Mouse (Mus musculus) urinary bladder, postnatal 14 days (tissue): Measurements from ENCODE around the gene Arhgap23.

ENCODE experiments used
- DNase-seq: peaks from one replicate; pipeline ENCODE4 v3.0.0; 2021; ENCODE audit warnings: low spot score

Gene Arhgap23

GRCm38 (mm10) chr11:97435808-97436491 lies 20.6 kb downstream of the Arhgap23 start:
- peak; percentile 90 for DNase-seq

- peak; percentile 87 for DNase-seq
Measured at GRCm38 (mm10) chr11:97437745-97438144, 22.4 kb downstream of the Arhgap23 start.

- DNase-seq = no peak
Measured at GRCm38 (mm10) chr11:97438868-97439267, 23.5 kb downstream of the Arhgap23 start.

- DNase-seq = peak; percentile 87
Measured at GRCm38 (mm10) chr11:97439935-97440334, 24.6 kb downstream of the Arhgap23 start.

DNA sequence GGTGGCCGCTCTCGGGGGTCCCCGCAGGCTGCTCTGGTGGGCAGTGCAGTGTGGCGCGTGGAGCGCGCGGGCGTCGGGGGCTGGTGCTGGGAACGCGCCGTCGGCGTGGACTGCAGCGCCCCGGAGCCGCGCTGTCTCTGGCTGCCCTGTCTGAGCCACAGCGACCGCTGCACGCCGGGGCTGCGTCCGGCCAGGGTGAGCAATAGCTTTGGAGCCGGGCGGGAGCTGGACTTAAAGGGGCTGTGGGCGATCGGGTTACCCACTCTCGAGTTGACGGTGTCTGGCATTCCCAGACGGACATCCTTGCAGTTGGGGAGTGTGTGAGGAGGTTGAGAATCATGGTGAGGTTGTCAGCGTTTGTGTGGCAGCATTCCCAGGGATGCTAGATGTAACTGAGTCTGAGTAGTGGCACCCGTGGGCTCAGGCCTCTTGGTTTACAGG lies 25.1 kb downstream of the Arhgap23 start:
- peak; percentile 47 for DNase-seq

DNA sequence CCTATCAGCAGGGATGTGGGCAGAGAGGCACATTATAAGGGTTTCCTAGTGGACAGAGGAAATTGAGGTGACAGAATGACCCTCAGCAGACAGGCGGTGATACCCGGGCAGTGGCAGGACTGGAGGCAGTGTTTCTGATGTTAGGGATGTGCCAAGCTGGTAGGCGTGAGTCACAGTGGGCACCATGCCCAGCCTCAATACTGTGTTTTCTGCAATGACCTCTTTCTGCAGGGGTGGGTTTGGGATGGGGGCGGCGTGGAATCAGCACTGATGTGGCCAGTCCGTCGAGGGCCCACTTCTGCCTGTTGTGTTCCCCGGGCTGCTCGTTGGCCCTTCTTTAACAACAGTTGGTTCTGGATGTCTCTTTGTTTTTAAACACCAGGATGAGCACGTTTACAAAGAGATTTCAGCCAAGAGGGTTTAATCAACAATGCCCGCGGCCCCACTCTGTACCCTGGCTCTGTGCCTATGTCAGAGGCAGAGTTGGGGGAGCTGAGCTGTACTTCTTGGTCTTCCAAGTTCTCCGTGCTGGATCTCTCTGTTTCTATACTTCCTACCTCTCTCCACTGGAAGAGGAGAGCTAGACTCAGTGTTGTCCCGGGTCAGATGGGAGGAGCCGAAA lies 25.8 kb downstream of the Arhgap23 start:
- DNase-seq = peak; percentile 71

- peak; percentile 72 for DNase-seq
Measured at GRCm38 (mm10) chr11:97441658-97442125, 26.4 kb downstream of the Arhgap23 start.

DNA sequence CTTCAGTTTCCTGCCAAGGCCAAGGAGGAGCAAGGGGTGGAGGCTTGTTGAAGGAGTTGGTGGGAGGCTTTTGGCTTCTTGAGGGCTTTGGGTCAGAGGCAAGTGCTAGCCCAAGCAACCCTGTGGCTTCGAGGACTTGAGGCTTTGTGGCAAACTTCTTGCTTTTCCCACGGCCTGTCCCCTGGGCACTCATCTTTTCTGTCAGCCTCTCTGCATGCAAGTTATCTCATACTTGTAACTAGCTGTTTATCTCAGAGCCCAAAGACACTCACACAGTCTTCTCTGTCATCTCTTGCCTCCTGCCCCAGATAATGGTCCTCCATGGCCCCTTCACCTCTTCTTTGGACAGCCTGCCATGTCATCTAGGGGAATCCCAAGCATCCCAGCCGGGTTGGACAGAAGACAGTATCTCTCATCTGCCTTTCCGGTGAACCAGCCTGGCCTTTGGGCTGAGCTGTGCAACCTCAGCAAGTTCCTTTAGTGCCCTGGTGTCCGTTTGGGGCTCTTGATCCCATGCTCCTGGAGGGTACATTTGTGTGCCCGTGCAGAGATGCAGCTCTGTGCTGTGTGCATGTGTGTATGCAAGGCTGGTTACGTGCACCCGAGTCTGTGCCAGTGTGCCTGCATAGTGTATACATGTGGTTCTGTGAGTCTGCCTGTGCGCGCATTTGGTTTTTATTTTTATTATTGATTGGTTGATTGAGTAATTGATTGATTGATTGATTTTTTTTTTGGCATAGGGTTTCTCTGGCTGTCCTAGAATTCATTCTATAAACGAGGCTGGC lies 27.8 kb downstream of the Arhgap23 start:
- DNase-seq = no peak

GRCm38 (mm10) chr11:97445596-97445995 lies 30.3 kb downstream of the Arhgap23 start:
- DNase-seq = no peak

DNA sequence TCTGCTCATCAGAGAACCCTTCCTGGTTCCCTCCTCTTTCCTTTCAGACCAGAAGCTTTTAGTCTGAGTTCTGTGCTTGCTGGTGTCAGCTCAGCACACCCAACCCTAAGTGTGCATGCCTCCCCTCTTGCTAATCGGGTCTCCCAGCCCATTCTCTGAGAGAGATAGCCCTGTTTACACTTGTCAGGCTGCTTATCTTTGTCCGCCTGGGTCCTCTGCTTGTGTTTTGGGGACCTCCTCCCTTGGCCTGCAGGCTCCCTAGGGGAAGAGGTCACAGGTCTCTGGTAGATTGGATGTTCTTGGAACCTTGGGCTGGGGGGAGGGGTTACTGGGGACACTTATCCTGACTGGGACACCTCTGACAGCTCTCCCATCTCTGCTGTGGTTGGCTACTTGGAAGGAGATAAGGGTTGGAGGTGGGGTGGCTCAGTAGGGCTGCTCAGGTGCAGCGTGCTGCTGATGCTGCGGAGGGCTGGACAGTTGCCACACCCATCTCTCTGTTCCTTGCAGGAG lies 30.7 kb downstream of the Arhgap23 start:
- no peak for DNase-seq

- DNase-seq = no peak
Measured at GRCm38 (mm10) chr11:97447979-97448378, 32.6 kb downstream of the Arhgap23 start.

- DNase-seq = no peak
Measured at GRCm38 (mm10) chr11:97448611-97449394, 33.5 kb downstream of the Arhgap23 start.

GRCm38 (mm10) chr11:97449601-97450293 lies 34.4 kb downstream of the Arhgap23 start:
- peak; percentile 83 for DNase-seq

DNA sequence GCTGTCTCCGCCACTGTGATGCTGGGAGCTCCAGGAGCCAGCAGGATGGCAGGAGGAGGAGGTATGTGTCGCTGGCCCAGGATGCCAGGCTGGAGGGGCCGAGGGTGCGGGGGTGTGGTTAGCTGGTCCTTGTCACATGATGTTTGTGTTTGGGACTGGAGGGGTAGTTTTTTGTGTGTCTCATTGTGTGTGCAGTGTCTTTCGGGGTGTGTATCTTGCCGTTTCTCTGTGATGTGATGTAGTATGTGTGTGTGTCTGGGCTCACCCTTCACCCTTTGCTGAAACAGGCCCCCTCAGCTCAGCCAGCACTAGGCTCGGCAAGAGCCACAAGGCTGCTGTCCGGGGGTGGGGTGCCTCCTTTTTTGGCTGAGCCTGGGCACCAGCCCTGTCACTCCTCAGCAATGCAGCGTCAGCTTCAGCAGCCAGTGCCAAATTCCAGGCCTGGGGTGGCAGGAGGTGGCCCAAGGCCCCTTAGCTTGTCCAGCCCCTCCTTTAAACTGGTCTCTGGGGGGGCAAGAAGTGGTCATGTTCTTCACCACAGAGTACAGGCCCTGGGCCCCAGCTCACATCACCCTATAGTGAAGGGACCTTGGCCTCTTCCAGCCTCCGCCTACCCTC lies 35.1 kb downstream of the Arhgap23 start:
- peak; percentile 47 for DNase-seq

- DNase-seq = no peak
Measured at GRCm38 (mm10) chr11:97451625-97452024, 36.3 kb downstream of the Arhgap23 start.

GRCm38 (mm10) chr11:97457120-97457519 lies 41.8 kb downstream of the Arhgap23 start:
- no peak for DNase-seq

DNA sequence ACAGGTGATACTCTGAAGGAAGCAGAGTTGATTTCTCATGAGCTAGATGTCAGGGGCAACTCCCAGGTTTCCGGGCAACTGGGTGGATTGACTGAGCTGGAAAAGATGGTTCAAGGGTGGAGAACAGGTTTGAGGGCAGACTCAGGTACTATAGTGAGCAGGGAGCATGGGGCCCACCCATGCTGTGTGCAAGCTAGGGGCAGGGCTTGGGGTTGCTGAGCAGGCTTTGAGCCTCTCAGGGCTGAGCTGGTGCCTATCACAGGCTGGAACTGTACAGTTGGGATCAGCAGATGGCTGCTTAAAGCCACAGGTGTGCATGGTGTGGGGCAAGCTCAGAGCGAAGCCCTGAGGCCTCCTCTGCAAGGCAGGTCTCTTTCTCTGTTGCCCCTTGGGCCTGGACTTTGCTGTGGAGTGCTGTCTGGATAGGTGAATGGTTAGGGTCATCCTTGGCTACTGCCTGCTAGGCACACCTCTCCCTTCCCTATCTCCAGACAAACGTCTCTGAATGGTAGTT lies 46.0 kb downstream of the Arhgap23 start:
- no peak for DNase-seq

DNA sequence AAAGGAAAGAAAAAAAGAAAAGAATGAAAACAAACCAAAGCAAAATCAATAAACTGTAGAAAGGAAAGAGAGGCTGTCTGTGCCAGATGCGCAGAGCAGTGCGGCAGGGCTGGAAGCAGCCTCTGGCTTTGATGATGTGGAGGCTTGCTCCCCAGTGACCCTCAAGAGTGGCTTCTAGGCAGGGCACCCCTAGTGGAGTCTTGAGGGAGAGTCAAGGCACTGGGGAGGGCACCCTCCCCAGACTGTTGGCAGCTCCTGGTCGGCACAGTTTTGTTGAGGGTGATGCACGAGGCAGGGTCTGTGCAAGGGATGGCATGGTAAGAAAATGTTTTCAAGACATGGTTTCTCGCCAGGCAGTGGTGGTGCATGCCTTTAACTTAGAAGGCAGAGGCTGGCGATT lies 47.2 kb downstream of the Arhgap23 start:
- no peak for DNase-seq

- no peak for DNase-seq
Measured at GRCm38 (mm10) chr11:97463166-97463565, 47.8 kb downstream of the Arhgap23 start.

GRCm38 (mm10) chr11:97463991-97464390 lies 48.7 kb downstream of the Arhgap23 start:
- no peak for DNase-seq
